Mouse (Mus musculus) MEL (cell line): ENCODE results near the gene Nck2.

Source experiments
- ELF1 ChIP-seq: IDR thresholded peaks from 2 replicates; pipeline ENCODE4 v1.6.1; 2014; ENCODE audit warnings: low read depth, mild to moderate bottlenecking, inconsistent platforms, low read length, improper control_type of control experiment, moderate library complexity
- EP300 ChIP-seq, 2 experiments: IDR thresholded peaks; 2 replicates each; pipeline ENCODE4 v1.6.1; 2011; ENCODE audit warnings: improper control_type of control experiment in 2 of 2, low read length in 2 of 2, low read depth in 1 of 2, mild to moderate bottlenecking in 1 of 2
- GATA1 ChIP-seq: IDR thresholded peaks from 2 replicates; pipeline ENCODE4 v1.6.1; 2011; ENCODE audit warnings: low read depth, low read length, improper control_type of control experiment
- RAD21 ChIP-seq: IDR thresholded peaks from 2 replicates; pipeline ENCODE4 v1.6.1; 2011; ENCODE audit warnings: mild to moderate bottlenecking, low read depth, low read length, improper control_type of control experiment
- TCF12 ChIP-seq: IDR thresholded peaks from 2 replicates; pipeline ENCODE4 v1.6.1; 2014; ENCODE audit warnings: low read depth, mild to moderate bottlenecking, inconsistent platforms, low read length, improper control_type of control experiment, moderate library complexity
- USF1 ChIP-seq: IDR thresholded peaks from 2 replicates; pipeline ENCODE4 v1.6.1; 2014; ENCODE audit warnings: low read depth, mild to moderate bottlenecking, inconsistent platforms, low read length, improper control_type of control experiment, moderate library complexity

DNA sequence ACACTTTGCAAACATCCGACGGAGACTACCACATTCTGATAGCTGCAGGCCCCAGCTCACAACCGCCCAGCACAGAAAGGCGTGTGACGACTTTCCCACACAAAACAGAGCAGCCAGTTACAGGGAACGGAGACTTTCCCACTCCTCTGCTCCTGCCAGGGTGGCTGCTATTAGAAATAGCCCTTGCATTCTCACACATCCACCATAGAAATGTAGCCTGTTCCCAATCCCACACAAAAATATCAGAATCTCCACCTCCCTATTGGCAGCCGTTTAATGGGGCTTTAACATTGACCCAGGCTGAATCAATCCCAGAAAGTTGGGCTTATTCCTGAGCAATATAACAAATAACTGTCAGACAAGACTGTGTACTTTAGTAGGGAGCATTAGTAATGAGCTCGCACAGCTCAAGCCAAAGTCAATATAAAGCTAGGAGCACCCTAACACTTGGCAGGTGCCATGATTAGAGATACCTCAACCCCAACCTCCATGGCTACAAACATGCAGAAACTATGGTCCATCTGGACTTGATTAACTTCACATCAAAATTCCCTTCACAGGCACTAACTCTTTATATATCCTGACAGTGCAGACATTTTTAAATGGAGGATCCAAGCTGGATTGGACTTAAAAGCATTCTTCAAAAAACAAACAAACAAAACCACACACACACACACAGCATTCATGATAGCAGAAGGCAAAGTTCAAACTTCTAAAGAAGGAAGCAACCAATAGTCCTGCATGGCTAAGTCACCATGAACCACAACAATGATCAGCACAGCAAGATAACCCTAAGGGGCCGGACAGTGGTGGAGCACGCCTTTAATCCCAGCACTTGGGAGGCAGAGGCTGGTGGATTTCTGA, 45.4 kb upstream of the Nck2 start:
- TF ChIP-seq USF1, result no peak
- TF ChIP-seq GATA1, result no peak
- TF ChIP-seq ELF1, result no peak
- TF ChIP-seq RAD21, result no peak
- TF ChIP-seq EP300 (IDR thresholded peaks at IDR 0.05; ENCODE audit: low read depth in 1 of 2, low read length in 2 of 2), result no peak
- TF ChIP-seq TCF12, result no peak
